Mouse (Mus musculus) heart, postnatal 10 days (tissue): ENCODE data around the gene Slc5a10. TPM values are rescaled to one million over a fixed set of nuclear protein-coding genes. Genes with fewer than 3 reads are reported as not detected.
A peak's percentile ranks its signal among the peaks of the same experiment; 100 is the strongest.

Experiments
- DNase-seq, 2 experiments: peaks; one replicate each; pipeline ENCODE4 v3.0.0; 2021
- intact Hi-C: fragments of 180-260 bp; cut with DNase I; formaldehyde crosslinking; loops from one replicate; pipeline ENCODE4 v1.15.1; 2025
- total RNA-seq, 2 experiments: library from RNA; stranded (reverse); gene quantifications; 2 replicates each; pipeline ENCODE4 v1.2.3; 2021

The Slc5a10 gene
- total RNA-seq, 2 experiments from 2014 or later = not detected

DNA sequence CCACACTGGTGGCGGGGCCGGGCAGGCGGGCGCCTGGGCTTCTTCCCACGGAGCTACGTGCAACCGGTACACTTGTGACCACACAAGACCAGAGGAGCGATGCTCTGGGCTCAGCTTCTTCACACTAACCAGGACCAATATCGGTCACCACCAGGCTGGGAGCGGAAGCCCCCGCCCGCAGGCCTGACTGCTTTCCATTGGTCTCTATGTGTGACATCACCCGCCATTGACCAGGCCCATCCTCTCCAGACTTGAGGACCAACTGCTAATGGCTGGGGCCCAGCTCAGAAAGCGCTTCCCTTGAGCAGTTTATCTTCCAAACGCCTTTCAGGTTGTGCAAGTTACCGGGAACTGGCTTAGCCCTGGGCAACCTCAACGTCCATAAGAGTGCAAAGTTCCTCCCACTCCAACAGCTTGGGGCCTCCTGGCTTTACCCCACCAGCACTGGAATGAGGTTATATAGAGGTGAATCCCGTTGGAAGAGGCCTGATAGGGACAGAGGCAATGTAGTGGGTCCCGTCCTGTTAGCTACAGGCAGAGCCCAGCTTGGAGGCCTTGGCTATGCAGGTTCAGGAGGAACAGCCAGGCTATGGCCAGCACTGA, 48.7 kb downstream of the Slc5a10 start:
- intact Hi-C loops = no loop called here
- DNase-seq = no peak

DNA sequence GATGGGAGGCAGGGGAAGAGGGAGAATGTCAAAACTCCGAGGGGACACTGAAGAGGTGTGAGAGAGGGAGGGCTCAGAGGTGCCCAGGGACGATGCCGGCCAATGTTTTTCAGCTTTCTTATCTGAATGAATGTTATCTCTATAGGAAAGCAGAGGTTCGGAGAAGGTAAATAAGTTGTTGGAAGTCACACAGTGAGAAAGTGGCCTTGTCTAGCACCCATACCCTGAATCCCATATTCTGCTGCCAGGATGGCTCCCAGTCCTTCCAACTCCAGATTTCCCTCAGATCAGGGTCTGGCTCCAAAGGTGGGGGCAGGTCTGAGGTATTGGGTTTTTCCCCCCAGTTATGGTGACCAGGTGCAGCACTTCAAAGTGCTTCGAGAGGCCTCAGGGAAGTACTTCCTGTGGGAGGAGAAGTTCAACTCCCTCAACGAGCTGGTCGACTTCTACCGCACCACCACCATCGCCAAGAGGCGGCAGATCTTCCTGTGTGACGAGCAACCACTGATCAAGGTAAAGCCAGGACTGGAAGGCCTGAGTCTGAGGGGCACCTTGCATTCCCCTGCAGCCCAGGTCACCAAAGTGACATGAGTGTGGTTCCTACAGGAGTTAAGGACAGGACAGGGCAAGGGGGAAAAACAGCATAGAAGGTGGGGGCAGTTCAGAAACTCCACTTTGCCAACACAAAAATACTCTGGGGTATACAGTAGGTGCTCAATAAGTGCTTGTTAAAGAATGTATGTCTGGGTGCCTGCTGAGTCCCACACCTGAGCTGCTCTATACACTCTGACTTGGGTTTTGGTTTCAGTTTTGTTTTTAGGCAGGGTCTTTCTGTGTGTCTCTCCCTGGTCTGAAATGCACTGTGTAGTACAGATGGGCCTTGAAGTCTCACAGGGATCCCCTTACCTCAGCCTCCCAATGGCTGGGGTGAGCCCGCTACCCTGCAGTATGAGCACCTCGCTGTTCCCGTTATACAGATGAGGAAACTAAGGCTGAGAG, 50.8 kb downstream of the Slc5a10 start:
- DNase-seq = no peak
- intact Hi-C loops = no loop called here

DNA sequence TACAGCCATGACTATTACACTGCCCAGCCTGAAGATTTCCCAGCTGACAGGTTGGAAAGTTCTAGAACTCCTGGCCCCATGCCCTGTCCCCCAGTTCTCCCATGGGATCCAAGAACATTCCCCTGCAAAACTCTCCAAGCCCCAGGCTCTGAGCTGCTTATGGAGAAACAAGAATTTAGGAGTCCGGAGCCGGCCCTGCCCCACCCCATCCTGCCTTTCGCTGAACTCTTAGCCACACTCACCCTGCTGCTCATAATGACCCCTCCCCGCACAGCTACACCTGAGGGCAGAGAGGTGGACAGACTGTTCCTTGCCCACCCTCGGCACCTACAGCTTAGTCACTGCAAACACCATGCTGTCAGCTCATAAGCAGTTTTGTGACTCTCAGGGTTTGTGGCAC, 52.8 kb downstream of the Slc5a10 start:
- intact Hi-C loops = no loop called here
- no peak for DNase-seq

DNA sequence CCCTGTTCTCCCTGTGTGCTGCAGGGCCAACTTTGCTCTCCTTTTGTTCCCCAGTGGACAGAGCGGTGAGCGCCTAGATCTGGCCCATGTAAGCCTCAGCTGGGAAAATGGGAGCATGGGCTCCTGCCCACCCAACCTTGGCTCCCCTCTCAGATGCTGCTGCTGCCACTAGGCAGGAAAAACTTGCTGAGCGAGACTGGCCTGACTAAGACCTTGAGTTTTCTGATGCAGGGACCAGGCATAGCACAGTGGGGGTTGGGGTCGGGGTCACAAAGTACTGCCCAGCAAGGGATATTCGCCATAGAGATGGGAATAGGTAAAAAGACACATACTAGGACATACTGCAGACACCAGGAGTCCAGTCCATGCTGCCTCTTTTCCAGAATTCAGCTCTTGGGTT, 53.4 kb downstream of the Slc5a10 start:
- intact Hi-C loops = no loop called here
- no peak for DNase-seq

DNA sequence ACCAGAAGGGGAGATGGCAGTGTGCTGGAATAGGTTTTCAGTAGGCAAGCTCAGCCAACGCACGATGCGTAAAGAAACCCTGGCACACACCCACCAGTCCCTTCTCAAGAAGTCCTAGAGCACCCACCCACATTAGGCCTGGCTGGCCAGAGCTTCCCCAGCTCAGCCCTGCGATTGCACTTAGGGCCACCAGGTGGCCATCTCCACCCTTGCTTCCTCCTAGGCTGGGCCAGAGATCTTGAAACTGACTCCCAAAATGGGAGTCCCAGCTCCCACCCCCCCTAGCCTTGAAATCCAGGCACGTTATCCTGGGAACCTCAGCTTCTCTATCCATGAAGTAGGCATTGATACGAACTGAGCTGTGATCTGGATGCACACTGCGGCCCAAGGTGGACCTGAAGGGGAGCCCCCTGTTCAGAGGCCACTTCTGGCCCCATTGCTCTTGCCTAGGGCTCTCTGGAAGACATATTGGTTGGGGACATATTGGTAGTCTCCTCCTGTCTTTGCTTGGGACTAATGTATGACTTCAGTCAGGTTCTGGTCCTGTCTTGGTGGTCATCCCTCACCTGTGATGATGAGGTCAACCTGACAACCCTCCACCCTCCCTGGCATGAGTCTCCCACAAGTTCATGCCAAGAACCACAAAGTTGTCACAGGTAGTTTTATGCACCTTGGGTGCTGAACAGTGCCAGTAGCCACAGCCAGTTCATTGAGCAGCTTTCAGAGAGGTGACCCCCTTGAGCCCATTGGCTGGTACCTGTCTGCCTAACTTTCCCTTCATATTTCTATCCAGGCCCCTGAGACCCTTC, 54.4 kb downstream of the Slc5a10 start:
- intact Hi-C loops = loop anchor here (1.0 kb wide), 1 partner anchor 48 kb away; no protein-coding TSS in a partner anchor
- peak; percentile 56 to 74 for DNase-seq

DNA sequence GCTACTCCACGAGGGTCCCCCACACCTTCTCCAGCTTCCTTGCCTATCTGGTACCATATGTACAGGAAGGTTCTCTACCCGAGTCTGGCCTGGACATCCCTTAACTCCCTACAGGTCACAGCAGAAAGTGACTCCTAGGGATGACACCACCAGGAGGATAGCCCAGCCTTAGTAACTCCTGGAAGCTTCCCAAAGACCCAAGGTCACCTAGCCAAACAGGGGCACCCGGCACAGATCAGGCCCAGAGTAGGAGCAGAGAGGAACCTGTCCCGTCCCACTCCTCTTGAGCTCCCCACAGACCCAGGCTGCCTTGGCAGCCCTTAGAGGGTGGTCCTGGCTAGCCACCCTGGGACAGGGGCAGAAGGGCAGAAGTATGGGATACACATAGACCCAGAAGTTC, 55.2 kb downstream of the Slc5a10 start:
- no peak for DNase-seq
- intact Hi-C loops = no loop called here

DNA sequence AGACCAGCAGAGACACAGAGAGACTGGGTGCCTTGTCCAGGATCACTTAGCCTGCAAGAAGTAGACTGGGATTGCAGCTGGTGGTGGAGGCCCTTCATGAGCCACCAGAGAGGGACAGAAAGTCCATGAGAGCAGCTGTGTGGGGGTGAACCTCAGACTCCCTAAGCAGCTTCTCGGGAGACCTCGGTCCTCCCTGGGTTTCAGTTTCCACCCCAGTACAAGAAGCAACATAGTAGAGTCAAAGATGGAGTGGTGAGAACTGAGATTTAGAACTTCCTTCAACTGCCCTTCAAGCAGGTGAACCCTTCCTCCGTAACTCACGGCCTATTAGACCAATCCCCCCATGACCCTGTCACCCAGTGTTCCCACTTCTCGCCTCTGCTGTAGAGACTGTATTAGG, 58.4 kb downstream of the Slc5a10 start:
- DNase-seq = no peak
- intact Hi-C loops = no loop called here

DNA sequence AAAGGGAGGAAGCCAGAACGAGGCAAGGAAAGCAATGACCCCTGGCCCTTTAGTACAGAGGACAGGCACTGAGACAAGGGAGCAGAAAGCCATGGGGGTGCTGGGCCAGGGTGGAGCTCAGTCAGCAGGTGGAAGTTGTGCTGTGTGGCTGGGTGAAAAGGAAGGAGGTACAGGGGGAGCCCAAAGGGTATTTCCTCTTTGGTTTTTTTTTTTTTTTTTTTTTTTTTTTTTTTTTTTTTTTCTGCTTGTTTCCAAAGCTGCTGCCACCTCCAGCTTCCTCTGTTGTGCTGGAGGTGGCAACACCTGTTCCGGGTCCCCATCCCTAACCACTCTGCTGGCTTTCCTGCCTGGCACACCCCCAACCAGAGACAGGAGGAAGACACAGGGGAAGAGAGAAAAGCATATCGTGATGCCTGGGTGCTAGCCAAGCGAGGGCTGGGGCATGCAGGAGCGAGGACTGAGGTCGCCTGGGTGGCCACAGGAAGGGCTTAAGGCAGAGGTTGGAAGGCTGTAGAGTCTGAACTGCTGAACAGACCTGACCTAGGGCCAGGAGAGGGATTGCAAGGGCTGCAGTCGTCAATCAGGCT, 59.7 kb downstream of the Slc5a10 start:
- intact Hi-C loops = no loop called here
- no peak for DNase-seq

DNA sequence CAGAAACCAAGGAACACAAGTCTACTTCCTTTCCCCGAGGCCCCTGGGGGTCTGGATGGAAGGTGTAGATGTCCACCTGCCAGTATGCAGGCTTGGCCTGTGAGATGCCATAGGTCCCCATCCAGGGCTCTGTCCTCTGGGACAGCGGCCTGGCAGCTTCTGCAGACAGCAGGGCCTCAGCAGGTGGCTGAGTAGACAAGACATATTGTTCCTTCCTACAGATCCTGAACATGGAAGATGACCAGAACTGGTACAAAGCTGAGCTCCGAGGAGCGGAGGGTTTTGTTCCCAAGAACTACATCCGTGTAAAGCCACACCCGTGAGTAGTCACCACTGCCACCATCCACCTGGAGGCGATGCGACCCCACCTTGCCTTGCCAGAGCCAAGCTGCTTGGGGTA, 60.6 kb downstream of the Slc5a10 start:
- intact Hi-C loops = no loop called here
- no peak for DNase-seq

DNA sequence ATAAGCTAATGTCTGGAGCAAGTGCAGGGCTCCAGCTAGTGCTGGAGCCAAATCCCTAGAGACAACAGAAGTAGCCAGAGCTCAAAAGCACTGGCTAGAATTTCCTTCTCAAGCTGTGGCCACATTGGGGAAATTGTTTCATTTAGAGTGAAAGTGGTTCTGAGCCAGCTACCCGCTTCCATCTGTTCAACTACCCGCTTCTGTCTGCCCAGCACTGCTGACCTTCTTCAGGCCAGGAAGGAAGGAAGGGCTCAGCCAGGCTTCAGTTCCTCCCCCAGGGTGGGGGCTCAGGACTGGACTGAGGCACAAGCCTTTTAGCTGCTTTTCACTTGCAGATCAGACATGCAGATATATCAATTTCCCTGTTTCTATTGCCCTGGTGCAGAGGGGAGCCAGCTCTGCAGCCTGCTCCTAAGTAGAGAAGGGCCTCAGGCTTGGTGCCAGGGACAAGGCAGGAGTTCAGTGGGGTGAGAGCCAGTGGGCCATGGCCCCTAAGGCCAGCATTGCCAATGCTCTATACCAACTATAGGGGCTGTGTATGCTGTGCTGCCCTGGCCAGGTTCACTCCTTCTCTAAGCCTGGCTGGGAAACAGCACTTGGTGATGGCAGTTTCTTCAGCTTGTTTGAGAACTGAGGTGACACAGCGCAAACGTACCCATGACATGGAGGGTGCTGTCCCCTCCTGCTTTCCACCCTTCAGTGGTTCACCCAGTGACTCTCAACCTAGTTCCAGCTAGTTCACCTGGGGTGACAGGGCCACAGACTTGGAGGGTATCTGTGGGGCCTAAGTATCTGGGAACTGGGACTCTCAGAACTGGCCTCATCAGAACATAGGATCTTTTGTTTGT, 61.4 kb downstream of the Slc5a10 start:
- DNase-seq = peak in 1 of 2 experiments; percentile 27

DNA sequence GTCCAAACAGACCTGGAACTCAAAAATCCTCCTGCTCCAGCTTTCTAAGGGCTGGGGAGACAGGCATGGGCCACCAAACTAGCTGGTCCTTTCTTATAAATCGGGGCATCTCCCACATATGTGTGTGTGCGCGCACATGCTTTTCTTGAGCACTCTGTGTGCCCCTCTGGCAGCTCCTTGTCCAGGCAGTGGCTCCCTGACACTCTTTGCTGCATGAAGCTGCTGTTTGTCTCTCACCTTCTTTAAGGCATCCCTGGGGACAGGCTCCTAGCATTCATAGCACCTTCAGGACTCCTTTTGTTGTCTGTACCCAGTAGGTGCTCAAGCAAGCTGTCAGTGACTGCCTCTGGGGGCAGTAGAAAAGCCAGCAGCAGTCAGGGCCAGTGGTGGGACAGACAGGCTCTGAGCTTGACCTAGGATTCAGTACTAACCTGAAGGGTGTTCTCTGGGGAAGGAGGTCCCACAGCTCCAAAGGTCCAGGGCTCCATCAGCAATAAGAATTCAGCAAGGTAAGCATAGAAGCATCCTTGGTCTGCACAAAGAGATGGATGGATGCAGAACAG, 62.2 kb downstream of the Slc5a10 start:
- intact Hi-C loops = no loop called here
- DNase-seq = no peak

More for the DNA sequence above, 61.4 kb downstream of the Slc5a10 start:
- intact Hi-C loops = no loop called here

DNA sequence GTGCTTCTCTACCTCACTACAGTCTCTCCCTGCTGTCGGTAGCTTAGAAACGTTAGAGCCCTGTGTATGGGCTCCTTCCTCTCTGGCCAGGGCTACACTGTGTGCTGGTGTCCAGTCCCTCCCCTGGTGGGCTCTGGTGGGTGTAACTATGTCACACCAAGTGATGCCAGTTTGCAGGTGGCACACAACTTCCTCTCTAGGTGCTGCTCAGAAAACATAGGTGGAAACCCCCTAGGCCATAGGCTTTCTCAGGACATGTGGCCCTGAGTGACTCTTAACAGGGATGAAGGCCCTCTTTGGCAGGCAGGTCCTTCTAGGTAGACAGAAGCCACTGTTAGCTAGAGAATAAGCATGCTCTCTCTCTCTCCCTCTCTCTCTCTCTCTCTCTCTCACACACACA, 63.2 kb downstream of the Slc5a10 start:
- DNase-seq = no peak
- intact Hi-C loops = no loop called here

DNA sequence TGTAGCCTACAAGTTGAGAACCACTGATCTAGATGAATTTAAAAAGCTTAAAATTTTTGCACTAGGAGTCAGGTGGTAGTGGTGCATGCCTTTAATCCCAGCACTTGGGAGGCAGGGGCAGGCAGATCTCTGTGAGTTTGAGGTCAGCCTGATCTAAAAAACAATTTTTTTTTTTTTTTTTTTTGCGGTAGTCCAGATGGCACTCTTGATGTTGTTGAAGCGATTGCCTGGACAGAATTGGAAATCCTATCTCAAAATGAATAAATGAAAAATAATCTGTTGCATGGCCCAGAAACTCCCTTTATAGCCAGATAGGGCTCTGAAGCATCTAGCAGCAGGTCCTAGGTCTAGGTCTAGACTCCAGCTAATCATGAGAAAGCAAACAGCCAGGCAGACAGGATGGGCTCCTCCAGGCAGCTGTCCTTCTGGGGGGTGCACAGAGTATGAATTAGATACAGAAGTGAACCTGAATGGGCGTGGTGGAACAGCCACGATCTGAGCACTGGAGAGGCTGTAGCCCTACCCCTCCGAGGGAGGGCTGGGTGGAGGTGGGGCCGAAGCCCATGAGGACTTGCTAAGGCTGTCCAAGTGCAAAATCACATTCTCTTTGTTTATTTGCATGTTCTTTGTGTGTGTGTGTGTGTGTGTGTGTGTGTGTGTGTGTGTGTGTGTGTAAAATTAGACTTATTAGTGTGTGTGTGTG, 64.3 kb downstream of the Slc5a10 start:
- intact Hi-C loops = no loop called here

DNA sequence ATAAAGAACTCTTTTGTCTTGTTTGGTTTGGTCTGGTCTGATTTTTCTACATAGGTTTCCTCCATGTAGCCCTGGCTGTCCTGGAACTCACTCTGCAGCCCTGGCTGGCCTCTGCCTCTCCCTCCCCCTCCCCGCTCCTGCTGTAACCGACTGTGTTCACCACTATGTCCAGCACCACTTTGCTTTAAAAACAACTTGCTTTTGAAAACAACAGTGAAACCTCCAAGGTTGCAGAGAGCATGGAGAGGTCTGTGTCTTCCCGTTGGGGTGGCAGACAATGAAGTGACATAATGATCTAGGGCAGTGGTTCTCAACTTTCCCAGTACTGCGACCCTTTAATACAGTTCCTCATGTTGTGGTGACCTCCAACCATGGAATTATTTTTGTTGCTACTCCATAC, 65.0 kb downstream of the Slc5a10 start:
- intact Hi-C loops = no loop called here

More for the DNA sequence above, 64.3 kb downstream of the Slc5a10 start:
- no peak for DNase-seq

DNA sequence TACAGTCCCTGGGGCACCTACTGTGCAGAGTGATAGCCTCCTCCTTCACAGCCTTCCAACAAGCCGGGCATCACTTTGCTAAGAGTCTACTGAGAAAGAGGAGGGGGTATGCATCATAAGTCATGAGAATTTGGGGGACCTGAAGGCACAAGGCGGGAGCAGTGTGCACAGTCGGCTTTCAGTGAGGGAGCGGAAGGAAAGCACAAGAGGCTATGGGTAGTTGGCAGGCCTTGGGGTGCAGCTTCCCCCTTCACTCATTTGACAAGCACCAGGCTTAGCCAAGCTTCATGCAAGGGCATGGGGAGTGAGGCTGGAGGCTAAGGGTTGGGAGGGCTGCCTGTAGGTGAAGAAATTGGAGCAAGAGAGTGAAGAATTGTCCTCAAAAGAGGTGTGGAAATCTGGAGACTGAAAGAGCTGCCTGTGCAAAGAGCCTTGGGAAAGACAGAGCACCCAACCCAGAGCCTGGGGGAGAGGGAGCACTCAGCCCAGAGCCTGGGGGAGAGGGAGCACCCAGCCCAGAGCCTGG, 65.8 kb downstream of the Slc5a10 start:
- no peak for DNase-seq
- intact Hi-C loops = no loop called here

More for the DNA sequence above, 65.0 kb downstream of the Slc5a10 start:
- no peak for DNase-seq

DNA sequence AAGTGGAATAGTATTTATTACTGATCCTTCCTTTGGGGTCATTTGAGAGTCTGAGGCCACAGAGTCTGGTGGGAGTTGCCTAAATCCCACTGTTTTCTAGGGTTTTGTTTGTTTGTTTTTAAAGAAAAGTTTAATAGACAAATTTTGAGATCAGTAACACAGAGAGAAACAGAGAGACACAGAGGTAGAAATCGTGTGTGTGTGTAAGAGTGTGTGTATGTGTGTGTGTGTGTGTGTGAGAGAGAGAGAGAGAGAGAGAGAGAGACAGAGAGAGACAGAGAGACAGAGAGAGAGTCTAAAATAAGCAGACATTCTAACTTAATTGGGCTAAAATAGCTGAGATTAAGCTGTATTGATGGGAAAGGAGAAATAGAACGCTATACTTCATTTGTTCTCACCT, 67.1 kb downstream of the Slc5a10 start:
- intact Hi-C loops = no loop called here
- DNase-seq = no peak

DNA sequence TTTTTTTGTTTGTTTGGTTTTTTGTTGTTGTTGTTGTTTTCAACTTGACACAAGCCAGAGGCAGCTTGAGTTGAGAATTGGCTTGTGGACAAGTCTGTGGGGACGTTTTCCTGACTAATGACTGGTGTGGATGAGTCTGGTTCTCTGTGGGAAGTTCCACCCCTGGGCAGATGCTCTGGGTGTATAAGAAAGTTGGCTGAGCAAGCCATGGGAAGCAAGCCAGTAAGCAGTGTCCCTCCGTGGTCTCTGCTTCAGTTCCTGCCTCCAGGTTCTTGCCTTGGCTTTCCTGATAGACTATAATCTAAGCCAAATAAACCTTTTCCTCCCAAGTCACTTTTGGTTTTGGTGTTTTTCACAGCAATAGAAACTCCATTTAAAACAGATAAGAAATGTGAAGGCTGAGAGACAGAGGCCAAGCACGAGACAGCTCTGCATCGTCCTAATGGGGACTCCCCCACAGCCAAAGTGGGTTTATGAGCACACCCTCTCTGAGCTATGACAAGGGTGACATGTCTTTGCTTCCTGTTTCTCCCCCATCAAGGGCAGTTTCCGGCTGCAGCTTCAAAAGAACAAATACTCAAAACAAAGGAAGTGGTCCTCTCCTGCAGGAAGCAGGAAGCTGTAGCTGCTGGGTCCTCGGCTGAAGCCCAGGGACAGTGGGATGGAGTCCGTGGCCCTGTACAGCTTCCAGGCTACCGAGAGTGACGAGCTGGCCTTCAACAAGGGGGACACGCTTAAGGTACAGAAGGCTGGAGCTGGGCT, 67.8 kb downstream of the Slc5a10 start, which contains the start of gene Grap:
Gene Grap, plus strand, starts transcription at position 580 of the 762 bp plus-strand sequence.
- DNase-seq = peak; percentile 48 to 55
- intact Hi-C loops = no loop called here

DNA sequence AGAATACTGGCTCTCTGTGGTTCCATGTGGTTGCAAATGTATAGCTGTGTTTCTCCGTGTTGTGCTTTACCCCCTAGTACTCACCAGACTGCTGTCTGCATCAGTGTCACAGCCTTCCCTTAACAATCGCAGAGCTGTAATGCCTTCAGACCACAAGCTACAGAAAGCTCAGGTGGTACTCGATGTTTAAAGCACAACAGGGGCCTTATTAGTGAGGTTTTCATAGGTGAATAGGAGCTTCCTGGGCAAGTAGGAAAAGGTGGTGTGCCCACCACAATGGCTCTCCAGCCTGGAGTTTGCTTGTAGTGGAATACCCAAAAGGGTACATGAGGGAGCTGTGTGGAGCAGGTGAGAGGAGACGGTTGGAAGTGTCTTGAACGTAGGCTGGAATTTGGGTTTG, 68.4 kb downstream of the Slc5a10 start:
- no peak for DNase-seq
- intact Hi-C loops = no loop called here
